Mouse (Mus musculus): Measurements from ENCODE around the gene Sfi1. TPM values are rescaled to one million over a fixed set of nuclear protein-coding genes. Genes with fewer than 3 reads are reported as not detected.
A peak's percentile ranks its signal among the peaks of the same experiment; 100 is the strongest.
"Not testable (repeated sequence)": the region's sequence is repeated elsewhere in the genome, so short reads cannot be mapped to it uniquely, and the experiment has no call there.

The Sfi1 gene
- total and polyA plus RNA-seq, 3 experiments = 49.8 to 180 (median 83.6) TPM

DNA sequence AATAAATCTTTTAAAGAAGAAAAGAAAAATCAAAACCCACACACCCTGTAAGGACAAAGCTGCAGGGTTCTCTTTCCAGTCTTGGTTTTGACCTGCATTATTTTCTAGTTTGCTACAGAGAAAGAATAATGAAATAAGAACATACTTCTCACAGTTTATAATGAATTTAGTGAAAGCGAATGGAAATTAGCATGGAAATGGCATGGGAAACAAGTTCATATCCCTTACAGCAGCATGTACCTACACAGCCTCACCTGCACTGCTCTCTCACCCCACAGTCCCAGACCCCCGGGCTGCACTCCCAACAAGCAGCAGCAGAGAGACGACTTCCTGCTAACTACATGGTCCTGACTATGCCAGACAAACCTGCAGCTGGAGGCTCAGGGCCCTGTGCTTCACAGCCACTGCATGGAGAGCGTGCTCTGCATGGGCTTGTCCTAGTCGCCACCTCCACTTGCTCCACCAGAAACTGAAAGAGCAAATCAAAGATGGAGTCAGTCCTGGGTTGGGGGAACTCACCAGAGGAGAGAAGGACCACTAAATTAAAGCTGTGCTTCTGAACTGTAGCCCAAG is 28.0 kb downstream of the Sfi1 start:
- not testable (repeated sequence) for H3K9me3 ChIP-seq (replicated peaks; ENCODE audit: insufficient read depth, low read length); H3K9ac ChIP-seq (ENCODE audit: control insufficient read depth, low read depth, low read length, poor library complexity, severe bottlenecking); H3K79me2 ChIP-seq (ENCODE audit: control insufficient read depth, insufficient read depth, low read length, poor library complexity); H3K27ac ChIP-seq (ENCODE audit: control insufficient read depth, low read depth, low read length); H3K4me1 ChIP-seq (ENCODE audit: control insufficient read depth in 1 of 2, insufficient read depth in 2 of 2, low read length in 2 of 2); H3K4me3 ChIP-seq (ENCODE audit: control insufficient read depth in 1 of 2, insufficient read depth in 1 of 2, low read depth in 2 of 2, low read length in 2 of 2); H3K36me3 ChIP-seq (ENCODE audit: control insufficient read depth in 1 of 2, insufficient read depth in 2 of 2, low read length in 2 of 2); H3K27me3 ChIP-seq (ENCODE audit: control insufficient read depth in 1 of 2, insufficient read depth in 2 of 2, low read length in 2 of 2)
- DNase-seq (ENCODE audit: low read depth, low spot score) = peak; percentile 54

- not testable (repeated sequence) for DNase-seq (ENCODE audit: low read depth, low spot score); H3K27me3 ChIP-seq (ENCODE audit: control insufficient read depth in 1 of 2, insufficient read depth in 2 of 2, low read length in 2 of 2); H3K4me1 ChIP-seq (ENCODE audit: control insufficient read depth in 1 of 2, insufficient read depth in 2 of 2, low read length in 2 of 2); H3K27ac ChIP-seq (ENCODE audit: control insufficient read depth, low read depth, low read length); H3K36me3 ChIP-seq (ENCODE audit: control insufficient read depth in 1 of 2, insufficient read depth in 2 of 2, low read length in 2 of 2); H3K79me2 ChIP-seq (ENCODE audit: control insufficient read depth, insufficient read depth, low read length, poor library complexity); H3K9ac ChIP-seq (ENCODE audit: control insufficient read depth, low read depth, low read length, poor library complexity, severe bottlenecking); H3K4me3 ChIP-seq (ENCODE audit: control insufficient read depth in 1 of 2, insufficient read depth in 1 of 2, low read depth in 2 of 2, low read length in 2 of 2); H3K9me3 ChIP-seq (replicated peaks; ENCODE audit: insufficient read depth, low read length)
Observed at GRCm38 (mm10) chr11:3163661-3164060, 29.6 kb downstream of the Sfi1 start.

- H3K79me2 ChIP-seq (ENCODE audit: control insufficient read depth, insufficient read depth, low read length, poor library complexity); H3K36me3 ChIP-seq (ENCODE audit: control insufficient read depth in 1 of 2, insufficient read depth in 2 of 2, low read length in 2 of 2); H3K27ac ChIP-seq (ENCODE audit: control insufficient read depth, low read depth, low read length); H3K4me1 ChIP-seq (ENCODE audit: control insufficient read depth in 1 of 2, insufficient read depth in 2 of 2, low read length in 2 of 2); H3K9me3 ChIP-seq (replicated peaks; ENCODE audit: insufficient read depth, low read length); H3K27me3 ChIP-seq (ENCODE audit: control insufficient read depth in 1 of 2, insufficient read depth in 2 of 2, low read length in 2 of 2); DNase-seq (ENCODE audit: low read depth, low spot score); H3K4me3 ChIP-seq (ENCODE audit: control insufficient read depth in 1 of 2, insufficient read depth in 1 of 2, low read depth in 2 of 2, low read length in 2 of 2); H3K9ac ChIP-seq (ENCODE audit: control insufficient read depth, low read depth, low read length, poor library complexity, severe bottlenecking): not testable (repeated sequence)
Observed at GRCm38 (mm10) chr11:3163122-3163521, 30.1 kb downstream of the Sfi1 start.

DNA sequence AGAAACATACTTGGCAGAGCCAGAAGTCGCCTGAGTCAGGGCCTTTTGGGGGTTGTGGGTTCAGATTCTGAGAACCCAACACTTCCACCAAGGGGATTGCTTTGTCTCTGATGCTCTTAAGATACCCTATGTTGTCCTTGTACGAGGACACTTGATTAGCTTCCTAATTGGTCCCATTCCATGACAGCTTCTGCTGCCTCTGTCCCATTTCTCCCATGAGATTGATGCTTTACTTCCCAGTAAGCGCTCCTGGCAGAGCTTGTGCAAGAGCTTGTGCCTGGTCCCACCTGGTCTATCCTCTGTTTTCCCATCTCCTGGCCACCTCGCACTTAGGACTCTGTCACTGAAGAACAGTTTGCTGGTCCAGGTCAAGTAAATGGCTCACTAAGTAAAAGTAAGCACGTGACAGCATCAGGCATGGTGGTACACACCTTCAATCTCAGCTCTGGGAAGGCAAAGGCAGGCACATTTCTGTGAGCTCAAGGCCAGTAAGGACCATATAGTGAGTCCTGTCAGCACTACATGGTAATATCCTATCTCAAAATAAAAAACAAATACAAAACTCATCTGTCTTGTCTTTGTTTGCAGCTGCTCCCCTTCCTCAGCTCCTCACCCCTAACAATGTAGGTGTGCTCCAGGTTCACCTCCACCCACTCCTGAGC is 30.9 kb downstream of the Sfi1 start:
- H3K9ac ChIP-seq (ENCODE audit: control insufficient read depth, low read depth, low read length, poor library complexity, severe bottlenecking); H3K79me2 ChIP-seq (ENCODE audit: control insufficient read depth, insufficient read depth, low read length, poor library complexity); H3K4me1 ChIP-seq (ENCODE audit: control insufficient read depth in 1 of 2, insufficient read depth in 2 of 2, low read length in 2 of 2); H3K27me3 ChIP-seq (ENCODE audit: control insufficient read depth in 1 of 2, insufficient read depth in 2 of 2, low read length in 2 of 2); H3K36me3 ChIP-seq (ENCODE audit: control insufficient read depth in 1 of 2, insufficient read depth in 2 of 2, low read length in 2 of 2); H3K27ac ChIP-seq (ENCODE audit: control insufficient read depth, low read depth, low read length); H3K9me3 ChIP-seq (replicated peaks; ENCODE audit: insufficient read depth, low read length); DNase-seq (ENCODE audit: low read depth, low spot score); H3K4me3 ChIP-seq (ENCODE audit: control insufficient read depth in 1 of 2, insufficient read depth in 1 of 2, low read depth in 2 of 2, low read length in 2 of 2): not testable (repeated sequence)

DNA sequence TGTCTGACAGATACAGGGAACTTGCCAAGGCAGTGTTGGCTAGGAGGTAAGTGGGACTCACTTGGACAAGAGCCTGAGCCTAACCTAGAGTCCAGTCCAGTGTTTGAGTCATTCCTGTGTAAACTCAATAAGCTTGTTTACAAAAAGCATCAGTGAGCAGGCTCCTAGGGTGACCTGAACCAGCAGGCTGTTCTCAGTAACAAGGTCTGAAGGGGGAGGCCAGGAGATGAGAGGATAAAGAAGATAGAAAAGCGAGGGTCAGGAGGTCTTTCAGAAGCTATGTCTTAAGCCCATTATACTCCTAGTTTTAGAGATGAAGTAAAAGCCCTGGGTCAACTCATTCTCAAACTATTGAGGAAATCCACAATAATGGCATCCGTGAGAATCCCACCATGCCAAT is 31.9 kb downstream of the Sfi1 start:
- H3K27me3 ChIP-seq (ENCODE audit: control insufficient read depth in 1 of 2, insufficient read depth in 2 of 2, low read length in 2 of 2); H3K36me3 ChIP-seq (ENCODE audit: control insufficient read depth in 1 of 2, insufficient read depth in 2 of 2, low read length in 2 of 2); H3K9ac ChIP-seq (ENCODE audit: control insufficient read depth, low read depth, low read length, poor library complexity, severe bottlenecking); H3K4me3 ChIP-seq (ENCODE audit: control insufficient read depth in 1 of 2, insufficient read depth in 1 of 2, low read depth in 2 of 2, low read length in 2 of 2); H3K27ac ChIP-seq (ENCODE audit: control insufficient read depth, low read depth, low read length); H3K4me1 ChIP-seq (ENCODE audit: control insufficient read depth in 1 of 2, insufficient read depth in 2 of 2, low read length in 2 of 2); H3K79me2 ChIP-seq (ENCODE audit: control insufficient read depth, insufficient read depth, low read length, poor library complexity); DNase-seq (ENCODE audit: low read depth, low spot score); H3K9me3 ChIP-seq (replicated peaks; ENCODE audit: insufficient read depth, low read length): not testable (repeated sequence)

DNA sequence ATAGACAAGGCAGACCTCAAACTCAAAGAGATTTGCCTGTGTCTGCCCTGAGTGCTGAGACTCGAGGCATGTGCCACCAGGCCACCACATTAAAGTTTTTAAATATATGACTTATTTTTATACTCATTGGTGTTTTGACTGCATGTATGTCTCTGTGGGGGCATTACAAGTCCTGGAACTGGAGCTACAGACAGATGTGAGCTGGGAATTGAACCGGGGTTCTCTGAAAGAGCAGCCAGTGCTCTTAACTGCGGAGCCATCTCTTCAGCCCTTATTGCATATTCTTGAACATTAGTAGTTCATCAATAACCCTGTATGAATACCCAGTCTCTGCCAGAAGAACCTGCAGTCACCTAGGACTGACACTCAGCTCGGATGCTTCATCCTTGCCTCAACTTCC is 34.5 kb downstream of the Sfi1 start:
- H3K36me3 ChIP-seq (ENCODE audit: control insufficient read depth in 1 of 2, insufficient read depth in 2 of 2, low read length in 2 of 2); H3K4me3 ChIP-seq (ENCODE audit: control insufficient read depth in 1 of 2, insufficient read depth in 1 of 2, low read depth in 2 of 2, low read length in 2 of 2); H3K4me1 ChIP-seq (ENCODE audit: control insufficient read depth in 1 of 2, insufficient read depth in 2 of 2, low read length in 2 of 2); H3K9ac ChIP-seq (ENCODE audit: control insufficient read depth, low read depth, low read length, poor library complexity, severe bottlenecking); H3K27ac ChIP-seq (ENCODE audit: control insufficient read depth, low read depth, low read length); DNase-seq (ENCODE audit: low read depth, low spot score); H3K79me2 ChIP-seq (ENCODE audit: control insufficient read depth, insufficient read depth, low read length, poor library complexity); H3K9me3 ChIP-seq (replicated peaks; ENCODE audit: insufficient read depth, low read length); H3K27me3 ChIP-seq (ENCODE audit: control insufficient read depth in 1 of 2, insufficient read depth in 2 of 2, low read length in 2 of 2): not testable (repeated sequence)

DNA sequence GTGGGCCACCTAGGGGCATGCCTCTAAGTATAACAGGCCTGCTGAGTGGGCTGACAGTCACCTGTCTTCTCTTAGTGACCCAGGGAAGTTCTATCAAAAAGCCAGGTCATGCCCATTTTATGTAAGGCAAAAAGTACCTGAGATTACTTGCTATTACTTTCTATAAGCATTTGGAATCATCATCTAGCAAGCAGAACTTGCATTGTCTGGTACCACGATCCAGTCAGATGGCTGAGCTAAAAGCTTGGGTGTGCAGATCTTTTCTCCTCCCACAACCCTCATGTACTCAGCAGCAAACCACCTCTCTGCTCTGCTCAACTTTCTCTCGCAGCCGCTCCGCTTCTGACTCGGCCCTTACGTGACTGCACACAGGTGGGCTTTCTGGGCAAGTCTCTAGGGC is 35.3 kb downstream of the Sfi1 start:
- H3K79me2 ChIP-seq (ENCODE audit: control insufficient read depth, insufficient read depth, low read length, poor library complexity); H3K36me3 ChIP-seq (ENCODE audit: control insufficient read depth in 1 of 2, insufficient read depth in 2 of 2, low read length in 2 of 2); H3K4me1 ChIP-seq (ENCODE audit: control insufficient read depth in 1 of 2, insufficient read depth in 2 of 2, low read length in 2 of 2); H3K9ac ChIP-seq (ENCODE audit: control insufficient read depth, low read depth, low read length, poor library complexity, severe bottlenecking); H3K4me3 ChIP-seq (ENCODE audit: control insufficient read depth in 1 of 2, insufficient read depth in 1 of 2, low read depth in 2 of 2, low read length in 2 of 2); H3K27me3 ChIP-seq (ENCODE audit: control insufficient read depth in 1 of 2, insufficient read depth in 2 of 2, low read length in 2 of 2); H3K9me3 ChIP-seq (replicated peaks; ENCODE audit: insufficient read depth, low read length); H3K27ac ChIP-seq (ENCODE audit: control insufficient read depth, low read depth, low read length): not testable (repeated sequence)
- DNase-seq (ENCODE audit: low read depth, low spot score) = peak; percentile 41
